Mouse (Mus musculus): ENCODE data around the gene Sirt4. TPM values are rescaled to one million over a fixed set of nuclear protein-coding genes. Genes with fewer than 3 reads are reported as not detected.
A peak's percentile ranks its signal among the peaks of the same experiment; 100 is the strongest.

Gene Sirt4
- polyA plus RNA-seq, 1 experiment from 2014 or later, result 26.8 TPM

DNA sequence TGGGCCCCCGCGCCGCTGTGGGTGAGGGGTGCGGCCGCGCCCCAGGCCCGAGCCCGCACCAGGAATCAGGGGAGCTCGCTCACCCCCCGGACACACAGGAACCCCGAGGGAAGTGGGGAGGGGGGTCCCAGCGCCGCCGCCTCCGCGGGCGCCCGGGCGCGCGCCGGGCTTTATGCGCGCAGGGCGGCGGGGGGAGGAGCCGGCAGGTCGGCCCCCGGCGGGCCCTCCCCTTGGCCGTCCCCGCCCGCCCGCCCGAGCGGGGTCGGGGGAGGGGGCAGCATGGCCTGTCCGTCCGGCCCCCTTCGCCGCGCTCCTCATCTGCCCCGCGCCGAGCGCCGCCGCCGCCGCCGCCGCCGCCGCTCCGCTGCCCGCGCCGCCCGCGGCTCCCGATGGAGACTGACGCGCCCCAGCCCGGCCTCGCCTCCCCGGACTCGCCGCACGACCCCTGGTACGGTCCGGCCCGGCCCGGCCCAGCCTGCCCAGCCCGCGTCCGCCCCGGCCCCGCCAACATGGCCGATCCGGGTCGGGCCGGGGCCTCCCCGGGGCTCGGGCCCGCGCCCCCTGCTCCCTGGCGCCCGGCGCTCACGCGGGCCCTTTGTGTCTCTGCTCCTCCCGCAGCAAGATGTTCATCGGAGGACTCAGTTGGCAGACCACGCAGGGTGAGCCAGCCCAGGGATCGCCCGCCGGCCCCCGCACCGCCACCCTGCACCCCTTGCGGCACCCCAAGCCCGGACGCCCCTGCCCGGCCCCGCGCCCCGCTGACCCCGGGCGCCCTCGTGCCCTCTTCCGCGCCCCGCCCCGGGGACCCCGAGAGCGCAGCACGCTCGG, 55.0 kb downstream of the Sirt4 start, which contains the start of gene Msi1:
TSS of gene Msi1 (plus strand) at position 241 of the 828 bp plus-strand sequence.
- Histone ChIP-seq H3K9ac (ENCODE audit: low read depth, low read length) (peak within 1 kb of the TSS; percentile 100), H3K4me2 (ENCODE audit: low read length) (peak within 1 kb of the TSS; percentile 91), H3K9me3 (ENCODE audit: control insufficient read depth, low read length) (no peaks in the 10 kb centered on the region), H3K36me3 (ENCODE audit: control insufficient read depth, insufficient read depth, low read length) (no peaks in the 10 kb centered on the region), H3K27me3 (replicated peaks; ENCODE audit: control insufficient read depth, insufficient read depth, low read length) (no peaks in the 10 kb centered on the region), H3K4me3 (ENCODE audit: low read length) (peak within 1 kb of the TSS; percentile 95), H3K4me1 (ENCODE audit: control insufficient read depth, insufficient read depth, low read depth, low read length) (peaks cover 43% of the 10 kb centered on the region), H3K27ac (ENCODE audit: low read depth, low read length) (peak within 1 kb of the TSS; percentile 92)
- peak; percentile 67 for ATAC-seq
- WGBS, result under 1% methylated on average over 48 of the region's 117 CpGs

DNA sequence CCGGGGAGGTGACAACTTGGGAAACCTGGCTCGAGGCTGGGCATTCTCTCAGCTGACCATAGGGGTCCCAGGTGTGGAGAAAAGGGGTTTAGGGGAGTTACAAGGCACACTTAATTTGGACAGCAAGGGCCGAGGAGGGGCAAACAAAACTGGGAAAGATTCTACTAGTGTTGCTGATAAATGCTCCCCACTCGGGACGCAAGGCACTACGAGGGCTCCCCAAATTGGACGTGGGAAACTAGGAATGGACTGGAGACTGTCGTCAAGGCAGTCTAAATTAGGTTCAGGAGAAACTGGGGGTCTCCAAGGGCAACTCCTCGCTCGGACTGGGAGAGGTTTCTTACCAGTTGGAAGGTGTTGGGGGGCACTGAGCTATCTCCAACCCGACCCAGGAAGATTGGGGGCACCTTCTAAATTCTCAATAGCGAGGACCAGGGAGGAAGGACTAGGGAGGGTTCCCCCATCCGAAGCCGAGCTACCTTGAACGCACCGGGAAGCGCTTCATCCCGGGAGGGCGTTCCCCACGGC, 55.6 kb downstream of the Sirt4 start:
- H3K27me3 ChIP-seq (replicated peaks; ENCODE audit: control insufficient read depth, insufficient read depth, low read length), result no peaks in the 10 kb centered on the region
- H3K36me3 ChIP-seq (ENCODE audit: control insufficient read depth, insufficient read depth, low read length), result no peaks in the 10 kb centered on the region
- H3K27ac ChIP-seq (ENCODE audit: low read depth, low read length), result peak overlapping the region; percentile 92
- peak overlapping the region; percentile 91 for H3K4me2 ChIP-seq (ENCODE audit: low read length)
- H3K9ac ChIP-seq (ENCODE audit: low read depth, low read length), result peak overlapping the region; percentile 100
- no peaks in the 10 kb centered on the region for H3K9me3 ChIP-seq (ENCODE audit: control insufficient read depth, low read length)
- ATAC-seq, result no peak
- H3K4me1 ChIP-seq (ENCODE audit: control insufficient read depth, insufficient read depth, low read depth, low read length), result peaks cover 36% of the 10 kb centered on the region
- under 1% methylated on average over 20 of the region's 20 CpGs for WGBS
- H3K4me3 ChIP-seq (ENCODE audit: low read length), result peak overlapping the region; percentile 95

Other genes starting within 250 kb of the Sirt4 start
- gene Pop5, start 248.9 kb downstream of the Sirt4 start, polyA plus RNA-seq (2015; fragmentation: Nextera tagmentation; extraction: Ambion mirVana), result 106 and 107 TPM in 2 replicates
- 146 and 180 TPM in 2 replicates for gene Rnf10, start 211.8 kb downstream of the Sirt4 start, polyA plus RNA-seq (2015; fragmentation: Nextera tagmentation; extraction: Ambion mirVana)
- gene Coq5, start 205.1 kb downstream of the Sirt4 start, polyA plus RNA-seq (2015; fragmentation: Nextera tagmentation; extraction: Ambion mirVana), result 61.4 and 62.9 TPM in 2 replicates
- 1,172 and 1,268 TPM in 2 replicates for gene Dynll1, start 183.7 kb downstream of the Sirt4 start, polyA plus RNA-seq (2015; fragmentation: Nextera tagmentation; extraction: Ambion mirVana)
- gene Srsf9, start 157.5 kb downstream of the Sirt4 start, polyA plus RNA-seq (2015; fragmentation: Nextera tagmentation; extraction: Ambion mirVana), result 105 and 128 TPM in 2 replicates
- 32.3 and 45.5 TPM in 2 replicates for gene Gatc, start 143.5 kb downstream of the Sirt4 start, polyA plus RNA-seq (2015; fragmentation: Nextera tagmentation; extraction: Ambion mirVana)
- gene Triap1, start 143.5 kb downstream of the Sirt4 start, polyA plus RNA-seq (2015; fragmentation: Nextera tagmentation; extraction: Ambion mirVana), result 51.3 and 52.8 TPM in 2 replicates
- gene Cox6a1, start 135.7 kb downstream of the Sirt4 start, polyA plus RNA-seq (2015; fragmentation: Nextera tagmentation; extraction: Ambion mirVana), result 1,192 and 1,343 TPM in 2 replicates
- gene Msi1, start 55.1 kb downstream of the Sirt4 start, polyA plus RNA-seq (2015; fragmentation: Nextera tagmentation; extraction: Ambion mirVana), result 23.0 and 44.5 TPM in 2 replicates
- gene Pla2g1b, start 18.5 kb downstream of the Sirt4 start, polyA plus RNA-seq (2015; fragmentation: Nextera tagmentation; extraction: Ambion mirVana), result not detected in 2 replicates
- gene Pxn, start 22.0 kb upstream of the Sirt4 start, polyA plus RNA-seq (2015; fragmentation: Nextera tagmentation; extraction: Ambion mirVana), result 19.1 and 23.9 TPM in 2 replicates
- 814 and 834 TPM in 2 replicates for gene Rplp0, start 74.7 kb upstream of the Sirt4 start, polyA plus RNA-seq (2015; fragmentation: Nextera tagmentation; extraction: Ambion mirVana)
- gene Gcn1l1, start 80.5 kb upstream of the Sirt4 start, polyA plus RNA-seq (2015; fragmentation: Nextera tagmentation; extraction: Ambion mirVana), result 32.2 and 39.3 TPM in 2 replicates
- 8.3 and 14.6 TPM in 2 replicates for gene Rab35, start 147.2 kb upstream of the Sirt4 start, polyA plus RNA-seq (2015; fragmentation: Nextera tagmentation; extraction: Ambion mirVana)
- 43.0 and 47.1 TPM in 2 replicates for gene Bicdl1, start 246.9 kb upstream of the Sirt4 start, polyA plus RNA-seq (2015; fragmentation: Nextera tagmentation; extraction: Ambion mirVana)